Mouse (Mus musculus): ENCODE data around the gene Gsn.

DNA sequence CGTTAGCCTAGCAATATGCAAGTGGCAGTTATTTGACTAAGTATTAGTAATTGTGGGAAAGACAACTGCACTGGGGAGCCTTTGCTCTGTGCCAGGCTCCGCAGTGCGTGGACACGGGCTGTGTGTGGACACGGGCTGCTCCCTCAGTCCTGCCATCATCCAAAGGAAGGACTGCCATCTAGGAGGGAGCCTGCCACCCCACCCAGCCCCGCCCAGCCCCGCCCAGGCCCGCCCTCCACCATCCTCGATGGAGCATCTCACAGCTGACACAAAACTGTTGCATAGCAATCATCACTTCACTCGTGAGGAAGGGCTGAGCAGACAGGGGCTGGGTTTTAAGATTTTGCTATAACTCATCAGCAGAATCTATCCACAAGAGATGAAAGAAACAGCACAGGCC is 69.8 kb downstream of the Gsn start:
- TF ChIP-seq CTCF (IDR thresholded peaks at IDR 0.05; ENCODE audit: low read depth, low read length) (no peak), POLR2A (IDR thresholded peaks at IDR 0.05; ENCODE audit: insufficient read depth, low read length) (no peak)

All from ES-Bruce4 (cell line).